Mouse (Mus musculus) gastrocnemius, postnatal 36 days (tissue): ENCODE results near the gene Pramel3. TPM values are rescaled to one million over a fixed set of nuclear protein-coding genes. Genes with fewer than 3 reads are reported as not detected.
"Not testable (repeated sequence)": the region's sequence is repeated elsewhere in the genome, so short reads cannot be mapped to it uniquely, and the experiment has no call there.

Experiments used
- DNase-seq, 2 experiments: peaks; one replicate each; pipeline ENCODE4 v3.0.0; 2022
- intact Hi-C: fragments of 180-260 bp; cut with DNase I; formaldehyde crosslinking; loops from one replicate; pipeline ENCODE4 v1.15.1; 2025
- long read RNA-seq, 2 experiments: library from polyadenylated mRNA; stranded (forward); transcript quantifications; one replicate each; pipeline ENCODE4 v2.0.0; 2021
- total RNA-seq, 2 experiments: library from RNA; stranded (reverse); gene quantifications; 2 replicates each; pipeline ENCODE4 v1.2.3; 2021

The Pramel3 gene
- not detected for total RNA-seq
- long read RNA-seq, experiment 1 = 0 reads
- long read RNA-seq, experiment 2 = 0 reads

GRCm38 (mm10) chrX:135302007-135302406 lies at the start of gene Pramel3:
Gene Pramel3, plus strand, starts transcription at chrX:135302307.
- DNase-seq, intact Hi-C loops: not testable (repeated sequence)

- DNase-seq, intact Hi-C loops: not testable (repeated sequence)
These were observed 58.6 kb downstream of the Pramel3 start for GRCm38 (mm10) chrX:135360685-135361084.

- DNase-seq, intact Hi-C loops: not testable (repeated sequence)
These were observed 59.8 kb downstream of the Pramel3 start for GRCm38 (mm10) chrX:135361943-135362342.

Other genes with a start within 250 kb of the Pramel3 start
- gene Gm15023, start 124.7 kb upstream of the Pramel3 start, total RNA-seq = not detected
- gene Tceal6, start 91.6 kb upstream of the Pramel3 start, total RNA-seq = not detected
- gene Gm5128, start 71.0 kb downstream of the Pramel3 start, total RNA-seq = not detected
- gene Gm7903, start 131.5 kb downstream of the Pramel3 start, total RNA-seq = not detected
- gene AV320801, start 192.3 kb downstream of the Pramel3 start, total RNA-seq = not detected